Mouse (Mus musculus): Measurements from ENCODE around the gene Flt3l. TPM values are rescaled to one million over a fixed set of nuclear protein-coding genes. Genes with fewer than 3 reads are reported as not detected.

The Flt3l gene
- 7.5 and 9.1 TPM in 2 replicates for polyA plus RNA-seq (2012; rRNA removed)

GRCm38 (mm10) chr7:45135993-45136567 lies at the start of gene Flt3l, which contains the start of gene Gm45713:
Gene Flt3l (minus strand): TSS chr7:45136432.
Gene Gm45713 (minus strand): TSS chr7:45136231.

DNA sequence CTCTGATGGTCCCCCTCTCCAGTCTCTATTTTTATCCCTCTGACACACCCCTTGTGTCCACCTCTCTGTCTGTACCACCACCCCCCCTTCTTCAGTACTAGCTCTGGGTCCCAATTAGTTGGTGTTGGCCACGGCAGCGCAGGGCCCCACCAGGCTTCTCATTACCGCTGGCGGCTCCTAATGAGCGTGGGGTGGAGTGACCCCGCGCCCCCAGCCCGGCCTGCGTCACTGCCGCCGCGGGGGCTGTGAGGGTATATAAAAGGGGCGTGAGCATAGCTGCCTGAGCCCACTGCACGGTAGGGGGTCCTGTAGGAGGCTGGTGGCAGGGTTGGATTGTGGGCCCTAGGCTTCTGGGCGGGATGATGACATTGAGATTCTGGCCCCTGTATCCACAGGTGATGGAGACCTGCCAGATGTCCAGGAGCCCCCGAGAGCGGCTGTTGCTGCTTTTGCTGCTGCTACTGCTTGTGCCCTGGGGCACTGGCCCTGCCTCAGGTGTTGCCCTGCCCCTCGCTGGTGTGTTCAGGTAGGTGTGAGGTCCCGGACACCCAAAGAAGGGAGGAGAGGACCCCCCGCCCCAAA lies 44.8 kb upstream of the Flt3l start, which contains the start of gene Pth2:
Gene Pth2, plus strand, starts transcription at position 100 of the 582 bp plus-strand sequence.

GRCm38 (mm10) chr7:45179469-45179868 lies 43.2 kb upstream of the Flt3l start, which contains the start of gene Gfy:
Gene Gfy (minus strand): TSS chr7:45179569.

GRCm38 (mm10) chr7:45163735-45164490 lies 27.7 kb upstream of the Flt3l start, which contains the start of gene Slc17a7:
Gene Slc17a7 (plus strand): TSS chr7:45163949.

GRCm38 (mm10) chr7:45154096-45154992 lies 18.1 kb upstream of the Flt3l start, which contains the start of the genes Pih1d1 and Aldh16a1:
Gene Pih1d1 (plus strand): TSS chr7:45154303.
Gene Aldh16a1 (minus strand): TSS chr7:45154584.

GRCm38 (mm10) chr7:45128624-45129246 lies 7.5 kb downstream of the Flt3l start, which contains the start of gene Rpl13a:
Gene Rpl13a (minus strand): TSS chr7:45128761.

GRCm38 (mm10) chr7:45124224-45125143 lies 11.7 kb downstream of the Flt3l start, which contains the start of gene Rps11:
Gene Rps11 (minus strand): TSS chr7:45124439.

DNA sequence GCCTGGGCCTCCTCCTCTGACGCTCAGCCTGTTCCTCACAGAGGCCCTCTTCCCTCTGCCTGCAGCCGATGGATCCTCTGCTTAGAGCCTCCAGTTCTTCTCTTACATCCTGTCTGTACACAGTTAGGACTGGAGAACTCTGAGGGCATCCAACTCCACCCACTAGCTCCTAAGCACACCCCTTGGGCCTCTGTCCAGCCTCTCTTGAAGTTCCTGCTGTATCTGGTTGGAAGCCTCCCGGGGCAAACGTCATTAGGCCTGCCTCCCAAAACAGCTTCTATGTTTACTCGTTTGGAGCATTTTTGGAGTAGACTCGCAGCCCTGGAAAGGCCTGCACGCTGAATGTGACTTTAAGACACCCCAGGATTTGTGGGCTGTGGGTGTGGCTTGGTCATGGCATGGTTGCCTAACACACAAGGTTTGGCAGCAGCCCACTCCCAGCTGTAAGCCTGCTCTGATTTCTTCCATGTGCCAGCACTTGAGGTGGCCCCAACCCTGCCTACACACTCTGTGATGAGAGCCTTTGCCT lies 32.5 kb downstream of the Flt3l start, which contains the start of gene Fcgrt:
Gene Fcgrt, minus strand, starts transcription at position 200 of the 529 bp plus-strand sequence.

DNA sequence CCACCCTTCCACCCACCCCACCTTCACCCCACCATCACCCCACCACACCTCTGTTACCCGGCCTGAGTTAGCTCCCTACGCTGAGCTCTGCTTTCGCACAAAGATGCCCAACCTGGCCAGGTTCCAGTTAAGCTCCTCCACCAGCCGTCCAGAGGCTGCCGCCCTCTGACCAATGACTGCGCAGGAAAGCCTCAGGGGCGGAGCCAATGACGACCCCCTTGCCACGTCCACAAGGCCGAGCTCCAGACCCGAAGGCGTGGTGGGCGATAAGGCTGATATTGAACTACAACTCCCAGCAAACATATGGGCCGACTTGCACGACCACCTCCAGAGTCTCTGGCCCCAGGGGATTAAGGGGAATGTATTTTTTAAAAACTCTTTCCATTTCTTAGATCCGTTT lies 44.2 kb downstream of the Flt3l start, which contains the start of gene Rcn3:
Gene Rcn3, minus strand, starts transcription at position 174 of the 400 bp plus-strand sequence.

Other genes starting within 250 kb of the Flt3l start
- gene Med25, start 243.7 kb downstream of the Flt3l start, polyA plus RNA-seq (2012; rRNA removed), result 135 and 146 TPM in 2 replicates
- 23.8 and 23.9 TPM in 2 replicates for gene Fuz, start 240.4 kb downstream of the Flt3l start, polyA plus RNA-seq (2012; rRNA removed)
- gene Ap2a1, start 206.9 kb downstream of the Flt3l start, polyA plus RNA-seq (2012; rRNA removed), result 139 and 165 TPM in 2 replicates
- gene Tsks, start 193.2 kb downstream of the Flt3l start, polyA plus RNA-seq (2012; rRNA removed), result 0.08 and 0.10 TPM in 2 replicates
- 96.5 and 105 TPM in 2 replicates for gene Cpt1c, start 161.6 kb downstream of the Flt3l start, polyA plus RNA-seq (2012; rRNA removed)
- 861 and 874 TPM in 2 replicates for gene Prmt1, start 149.9 kb downstream of the Flt3l start, polyA plus RNA-seq (2012; rRNA removed)
- 89.9 and 97.5 TPM in 2 replicates for gene Irf3, start 138.8 kb downstream of the Flt3l start, polyA plus RNA-seq (2012; rRNA removed)
- gene Bcl2l12, start 137.7 kb downstream of the Flt3l start, polyA plus RNA-seq (2012; rRNA removed), result 8.4 and 10.7 TPM in 2 replicates
- 91.3 and 106 TPM in 2 replicates for gene Scaf1, start 120.1 kb downstream of the Flt3l start, polyA plus RNA-seq (2012; rRNA removed)
- gene Rras, start 118.5 kb downstream of the Flt3l start, polyA plus RNA-seq (2012; rRNA removed), result 20.9 and 23.6 TPM in 2 replicates
- 9.9 and 13.2 TPM in 2 replicates for gene Prr12, start 83.6 kb downstream of the Flt3l start, polyA plus RNA-seq (2012; rRNA removed)
- 74.9 and 77.9 TPM in 2 replicates for gene Nosip, start 74.0 kb downstream of the Flt3l start, polyA plus RNA-seq (2012; rRNA removed)
- 17.9 and 18.6 TPM in 2 replicates for gene Prrg2, start 73.8 kb downstream of the Flt3l start, polyA plus RNA-seq (2012; rRNA removed)
- gene Rcn3, start 44.2 kb downstream of the Flt3l start, polyA plus RNA-seq (2012; rRNA removed), result 34.7 and 64.0 TPM in 2 replicates
- gene Fcgrt, start 32.6 kb downstream of the Flt3l start, polyA plus RNA-seq (2012; rRNA removed), result 15.8 and 18.4 TPM in 2 replicates
- 524 and 549 TPM in 2 replicates for gene Rps11, start 12.0 kb downstream of the Flt3l start, polyA plus RNA-seq (2012; rRNA removed)
- gene Rpl13a, start 7.7 kb downstream of the Flt3l start, polyA plus RNA-seq (2012; rRNA removed), result 2,210 and 2,469 TPM in 2 replicates
- gene Gm45713, start 201 bp downstream of the Flt3l start, polyA plus RNA-seq (2012; rRNA removed), result 0.21 and 0.34 TPM in 2 replicates
- 144 and 160 TPM in 2 replicates for gene Pih1d1, start 17.9 kb upstream of the Flt3l start, polyA plus RNA-seq (2012; rRNA removed)
- 13.3 and 16.7 TPM in 2 replicates for gene Aldh16a1, start 18.2 kb upstream of the Flt3l start, polyA plus RNA-seq (2012; rRNA removed)
- 45.9 and 55.3 TPM in 2 replicates for gene Slc17a7, start 27.5 kb upstream of the Flt3l start, polyA plus RNA-seq (2012; rRNA removed)
- gene Gfy, start 43.1 kb upstream of the Flt3l start, polyA plus RNA-seq (2012; rRNA removed), result 0.16 and 0.22 TPM in 2 replicates
- 0.19 and 0.21 TPM in 2 replicates for gene Pth2, start 44.6 kb upstream of the Flt3l start, polyA plus RNA-seq (2012; rRNA removed)
- 0.56 and 0.74 TPM in 2 replicates for gene Ccdc155, start 68.5 kb upstream of the Flt3l start, polyA plus RNA-seq (2012; rRNA removed)
- gene Dkkl1, start 75.7 kb upstream of the Flt3l start, polyA plus RNA-seq (2012; rRNA removed), result 5.7 and 5.9 TPM in 2 replicates
- 57.7 and 65.9 TPM in 2 replicates for gene Tead2, start 79.3 kb upstream of the Flt3l start, polyA plus RNA-seq (2012; rRNA removed)
- 1.5 and 1.6 TPM in 2 replicates for gene Cd37, start 102.7 kb upstream of the Flt3l start, polyA plus RNA-seq (2012; rRNA removed)
- gene Slc6a16, start 104.7 kb upstream of the Flt3l start, polyA plus RNA-seq (2012; rRNA removed), result 2.1 and 2.2 TPM in 2 replicates
- gene Slc6a21, start 141.1 kb upstream of the Flt3l start, polyA plus RNA-seq (2012; rRNA removed), result 0.03 and 0.12 TPM in 2 replicates
- 23.4 and 26.7 TPM in 2 replicates for gene Trpm4, start 197.3 kb upstream of the Flt3l start, polyA plus RNA-seq (2012; rRNA removed)
- gene Hrc, start 198.9 kb upstream of the Flt3l start, polyA plus RNA-seq (2012; rRNA removed), result 0.35 and 2.8 TPM in 2 replicates
- 60.6 and 63.5 TPM in 2 replicates for gene Ppfia3, start 230.6 kb upstream of the Flt3l start, polyA plus RNA-seq (2012; rRNA removed)
- gene Lin7b, start 234.2 kb upstream of the Flt3l start, polyA plus RNA-seq (2012; rRNA removed), result 59.8 and 63.1 TPM in 2 replicates

Data from central nervous system, embryonic 18 days (tissue).